23 mouse cellular contexts compared by ENCODE assay signal in genomic region chr9:32029001-32029400, GRCm38 (mm10).
"Had no signal": no experiment of that assay in that cellular context is flagged by ENCODE, and none has a peak within 500 bp of the region (broad histone marks: within the 10 kb centered on the region; RNA-seq: fewer than 3 reads in every experiment).

No protein-coding gene starts in this region.

- H3K4me2 ChIP-seq: heart, embryonic 15.5 days; hindbrain, embryonic 13.5 days; hindbrain, embryonic 15.5 days; kidney, embryonic 15.5 days; limb, embryonic 12.5 days; liver, embryonic 12.5 days had no signal

- H3K27me3 ChIP-seq: heart, embryonic 15.5 days; hindbrain, embryonic 13.5 days; hindbrain, embryonic 15.5 days; kidney, embryonic 15.5 days; limb, embryonic 12.5 days had no signal

- ATAC-seq: hindbrain, postnatal 0 days; intestine, embryonic 16.5 days; liver, embryonic 12.5 days had no signal

- H3K9me3 ChIP-seq: heart, embryonic 15.5 days; hindbrain, embryonic 13.5 days; hindbrain, embryonic 15.5 days; kidney, embryonic 15.5 days; limb, embryonic 10.5 days; limb, embryonic 12.5 days; liver, embryonic 12.5 days had no signal

- H3K4me3 ChIP-seq: heart, embryonic 15.5 days; hindbrain, embryonic 13.5 days; hindbrain, embryonic 15.5 days; kidney, embryonic 15.5 days; layer of hippocampus, adult 2 months; left cerebral cortex, adult 2 months; limb, embryonic 10.5 days; limb, embryonic 12.5 days; liver, embryonic 12.5 days had no signal

- H3K36me3 ChIP-seq: heart, embryonic 15.5 days; hindbrain, embryonic 13.5 days; hindbrain, embryonic 15.5 days; kidney, embryonic 15.5 days; limb, embryonic 10.5 days; limb, embryonic 12.5 days; liver, embryonic 12.5 days had no signal

- DNase-seq: gastrocnemius, postnatal 14 days; gastrocnemius, postnatal 36 days; heart, adult 18-20 months; heart, postnatal 14 days; kidney, adult 11 months; kidney, adult 2 months; kidney, adult 9 months; kidney, postnatal 14 days; kidney, postnatal 4 days; liver had no signal

- H3K27ac ChIP-seq: heart, embryonic 15.5 days; hindbrain, embryonic 13.5 days; hindbrain, embryonic 15.5 days; hindbrain, postnatal 0 days; kidney, postnatal 0 days; left cerebral cortex, adult 2 months; limb, embryonic 10.5 days; limb, embryonic 12.5 days; liver, embryonic 12.5 days; liver, embryonic 14.5 days had no signal

- H3K9ac ChIP-seq: heart, embryonic 15.5 days; hindbrain, embryonic 13.5 days; hindbrain, embryonic 15.5 days; kidney, embryonic 15.5 days; limb, embryonic 12.5 days; liver, embryonic 12.5 days; liver, embryonic 14.5 days had no signal
